Mouse (Mus musculus): ENCODE measurements around the gene Sap30bp. TPM values are rescaled to one million over a fixed set of nuclear protein-coding genes. Genes with fewer than 3 reads are reported as not detected.

Sap30bp gene
- polyA plus RNA-seq, 1 experiment: 53.5 TPM

GRCm38 (mm10) chr11:115983291-115983690 is 50.2 kb downstream of the Sap30bp start:
- 39% methylated on average over 8 of the region's 8 CpGs for WGBS
- Histone ChIP-seq H3K4me3 (replicated peaks; ENCODE audit: insufficient read depth, low read depth, low read length) (no peak overlapping the region), H3K27me3 (ENCODE audit: control insufficient read depth, insufficient read depth, low read length) (no peaks in the 10 kb centered on the region), H3K27ac (ENCODE audit: insufficient read depth, low read length) (no peak overlapping the region), H3K4me1 (ENCODE audit: control insufficient read depth, insufficient read depth, low read length) (peaks cover 21% of the 10 kb centered on the region)
- peak in 1 of 2 experiments; percentile 42 for DNase-seq
- no peak for TF ChIP-seq CTCF (IDR thresholded peaks at IDR 0.05; ENCODE audit: borderline replicate concordance, insufficient read depth, low read depth, low read length)

- 50% methylated on average over 15 of the region's 15 CpGs for WGBS
- TF ChIP-seq CTCF (IDR thresholded peaks at IDR 0.05; ENCODE audit: borderline replicate concordance, insufficient read depth, low read depth, low read length): no peak
- no peak for TF ChIP-seq POLR2A (IDR thresholded peaks at IDR 0.05; ENCODE audit: borderline replicate concordance, insufficient read depth, low read length)
- no peak overlapping the region for H3K4me3 ChIP-seq (replicated peaks; ENCODE audit: insufficient read depth, low read depth, low read length)
- no peaks in the 10 kb centered on the region for H3K4me1 ChIP-seq (ENCODE audit: control insufficient read depth, insufficient read depth, low read length)
- H3K27ac ChIP-seq (ENCODE audit: insufficient read depth, low read length): no peak overlapping the region
- H3K27me3 ChIP-seq (ENCODE audit: control insufficient read depth, insufficient read depth, low read length): no peaks in the 10 kb centered on the region
- no peak for DNase-seq
Observed at GRCm38 (mm10) chr11:115989686-115990085, 56.6 kb downstream of the Sap30bp start.

- TF ChIP-seq CTCF (IDR thresholded peaks at IDR 0.05; ENCODE audit: borderline replicate concordance, insufficient read depth, low read depth, low read length) (no peak), POLR2A (IDR thresholded peaks at IDR 0.05; ENCODE audit: borderline replicate concordance, insufficient read depth, low read length) (no peak)
- Histone ChIP-seq H3K27ac (ENCODE audit: insufficient read depth, low read length) (no peak overlapping the region), H3K4me3 (replicated peaks; ENCODE audit: insufficient read depth, low read depth, low read length) (no peak overlapping the region), H3K4me1 (ENCODE audit: control insufficient read depth, insufficient read depth, low read length) (no peaks in the 10 kb centered on the region), H3K27me3 (ENCODE audit: control insufficient read depth, insufficient read depth, low read length) (no peaks in the 10 kb centered on the region)
- 62% methylated on average over 4 of the region's 4 CpGs for WGBS
- no peak for DNase-seq
Observed at GRCm38 (mm10) chr11:115992098-115992497, 59.0 kb downstream of the Sap30bp start.

- Histone ChIP-seq H3K4me3 (replicated peaks; ENCODE audit: insufficient read depth, low read depth, low read length) (no peak overlapping the region), H3K27ac (ENCODE audit: insufficient read depth, low read length) (no peak overlapping the region), H3K4me1 (ENCODE audit: control insufficient read depth, insufficient read depth, low read length) (peaks cover 10% of the 10 kb centered on the region; the same call in 1 of the 2 replicates), H3K27me3 (ENCODE audit: control insufficient read depth, insufficient read depth, low read length) (no peaks in the 10 kb centered on the region)
- 79% methylated on average over 3 of the region's 3 CpGs for WGBS
- no peak for DNase-seq
- TF ChIP-seq POLR2A (IDR thresholded peaks at IDR 0.05; ENCODE audit: borderline replicate concordance, insufficient read depth, low read length) (no peak), CTCF (IDR thresholded peaks at IDR 0.05; ENCODE audit: borderline replicate concordance, insufficient read depth, low read depth, low read length) (no peak)
Observed at GRCm38 (mm10) chr11:115995256-115995655, 62.2 kb downstream of the Sap30bp start.

- Histone ChIP-seq H3K4me1 (ENCODE audit: control insufficient read depth, insufficient read depth, low read length) (peaks cover 10% of the 10 kb centered on the region; the same call in 1 of the 2 replicates), H3K4me3 (replicated peaks; ENCODE audit: insufficient read depth, low read depth, low read length) (no peak overlapping the region), H3K27me3 (ENCODE audit: control insufficient read depth, insufficient read depth, low read length) (no peaks in the 10 kb centered on the region), H3K27ac (ENCODE audit: insufficient read depth, low read length) (no peak overlapping the region)
- DNase-seq: peak in 1 of 2 experiments; percentile 0
- WGBS: 85% methylated on average over 4 of the region's 4 CpGs
- TF ChIP-seq CTCF (IDR thresholded peaks at IDR 0.05; ENCODE audit: borderline replicate concordance, insufficient read depth, low read depth, low read length) (no peak), POLR2A (IDR thresholded peaks at IDR 0.05; ENCODE audit: borderline replicate concordance, insufficient read depth, low read length) (no peak)
Observed at GRCm38 (mm10) chr11:115997047-115997446, 64.0 kb downstream of the Sap30bp start.

GRCm38 (mm10) chr11:115997662-115998061 is 64.6 kb downstream of the Sap30bp start:
- Histone ChIP-seq H3K4me3 (replicated peaks; ENCODE audit: insufficient read depth, low read depth, low read length) (no peak overlapping the region), H3K4me1 (ENCODE audit: control insufficient read depth, insufficient read depth, low read length) (peaks cover 10% of the 10 kb centered on the region; the same call in 1 of the 2 replicates), H3K27me3 (ENCODE audit: control insufficient read depth, insufficient read depth, low read length) (no peaks in the 10 kb centered on the region), H3K27ac (ENCODE audit: insufficient read depth, low read length) (no peak overlapping the region)
- DNase-seq: peak in 1 of 2 experiments; percentile 55
- WGBS: 32% methylated on average over 5 of the region's 5 CpGs
- TF ChIP-seq CTCF (IDR thresholded peaks at IDR 0.05; ENCODE audit: borderline replicate concordance, insufficient read depth, low read depth, low read length) (no peak), POLR2A (IDR thresholded peaks at IDR 0.05; ENCODE audit: borderline replicate concordance, insufficient read depth, low read length) (no peak)

GRCm38 (mm10) chr11:115999027-115999426 is 65.9 kb downstream of the Sap30bp start:
- no peak for TF ChIP-seq POLR2A (IDR thresholded peaks at IDR 0.05; ENCODE audit: borderline replicate concordance, insufficient read depth, low read length)
- TF ChIP-seq CTCF (IDR thresholded peaks at IDR 0.05; ENCODE audit: borderline replicate concordance, insufficient read depth, low read depth, low read length): no peak
- no peak for DNase-seq
- 85% methylated on average over 7 of the region's 7 CpGs for WGBS

GRCm38 (mm10) chr11:115999538-116000143 is 66.6 kb downstream of the Sap30bp start:
- 13% methylated on average over 14 of the region's 14 CpGs for WGBS
- peak; percentile 71 to 84 for DNase-seq
- Histone ChIP-seq H3K27ac (ENCODE audit: insufficient read depth, low read length) (no peak overlapping the region), H3K4me3 (replicated peaks; ENCODE audit: insufficient read depth, low read depth, low read length) (no peak overlapping the region), H3K27me3 (ENCODE audit: control insufficient read depth, insufficient read depth, low read length) (no peaks in the 10 kb centered on the region), H3K4me1 (ENCODE audit: control insufficient read depth, insufficient read depth, low read length) (peaks cover 10% of the 10 kb centered on the region; the same call in 1 of the 2 replicates)
- TF ChIP-seq CTCF (IDR thresholded peaks at IDR 0.05; ENCODE audit: borderline replicate concordance, insufficient read depth, low read depth, low read length) (peak; percentile 67), POLR2A (IDR thresholded peaks at IDR 0.05; ENCODE audit: borderline replicate concordance, insufficient read depth, low read length) (no peak)

More at GRCm38 (mm10) chr11:115999027-115999426, 65.9 kb downstream of the Sap30bp start:
- no peak overlapping the region for H3K4me3 ChIP-seq (replicated peaks; ENCODE audit: insufficient read depth, low read depth, low read length)
- no peak overlapping the region for H3K27ac ChIP-seq (ENCODE audit: insufficient read depth, low read length)
- peaks cover 10% of the 10 kb centered on the region; the same call in 1 of the 2 replicates for H3K4me1 ChIP-seq (ENCODE audit: control insufficient read depth, insufficient read depth, low read length)
- no peaks in the 10 kb centered on the region for H3K27me3 ChIP-seq (ENCODE audit: control insufficient read depth, insufficient read depth, low read length)
